Mouse (Mus musculus) kidney, adult 8-10 months (tissue): ENCODE measurements around the gene Traf7.
A peak's percentile ranks its signal among the peaks of the same experiment; 100 is the strongest.

Source experiments
- DNase-seq, 2 experiments: peaks; one replicate each; pipeline ENCODE4 v3.0.0; 2022

The Traf7 gene

GRCm38 (mm10) chr17:24527723-24528559 lies at the start of gene Traf7:
Gene Traf7, minus strand, starts transcription at chr17:24527938.
- DNase-seq = peak; percentile 94 to 100

GRCm38 (mm10) chr17:24573811-24574210 lies 46.1 kb upstream of the Traf7 start:
- no peak for DNase-seq

DNA sequence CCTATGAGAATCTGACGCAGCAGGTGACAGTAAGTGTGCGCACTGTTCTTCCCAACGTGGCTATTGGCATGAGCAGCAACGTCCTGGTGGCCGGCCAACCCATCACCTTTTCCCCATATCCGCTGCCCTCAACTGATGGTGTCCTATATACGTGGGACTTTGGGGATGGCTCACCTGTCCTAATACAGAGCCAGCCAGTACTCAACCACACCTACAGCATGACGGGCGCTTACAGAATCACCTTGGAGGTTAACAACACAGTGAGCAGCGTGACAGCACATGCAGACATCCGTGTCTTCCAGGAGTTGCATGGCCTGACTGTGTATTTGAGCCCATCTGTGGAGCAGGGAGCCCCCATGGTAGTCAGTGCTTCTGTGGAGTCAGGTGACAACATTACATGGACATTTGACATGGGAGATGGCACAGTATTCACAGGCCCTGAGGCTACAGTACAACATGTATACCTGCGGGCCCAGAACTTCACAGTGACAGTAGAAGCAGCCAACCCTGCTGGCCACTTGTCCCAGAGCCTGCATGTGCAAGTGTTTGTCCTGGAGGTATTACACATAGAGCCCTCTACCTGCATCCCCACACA lies 45.0 kb upstream of the Traf7 start:
- DNase-seq = no peak

DNA sequence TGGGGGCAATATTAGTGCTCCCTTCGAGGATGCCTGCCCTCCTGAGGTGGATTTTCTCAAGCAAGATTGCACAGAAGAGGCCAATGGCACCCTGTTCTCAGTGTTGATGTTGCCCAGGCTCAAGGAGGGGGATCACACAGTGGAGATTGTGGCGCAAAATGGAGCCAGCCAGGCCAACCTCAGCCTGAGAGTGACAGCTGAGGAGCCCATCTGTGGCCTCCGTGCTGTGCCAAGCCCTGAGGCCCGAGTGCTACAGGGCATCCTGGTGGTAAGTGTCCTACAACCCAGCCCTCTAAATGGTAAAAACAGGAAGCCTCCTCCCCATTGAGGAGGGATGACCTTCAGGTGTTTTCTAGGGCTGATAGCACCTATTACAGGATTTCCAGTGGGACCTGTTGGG lies 42.1 kb upstream of the Traf7 start:
- no peak for DNase-seq

DNA sequence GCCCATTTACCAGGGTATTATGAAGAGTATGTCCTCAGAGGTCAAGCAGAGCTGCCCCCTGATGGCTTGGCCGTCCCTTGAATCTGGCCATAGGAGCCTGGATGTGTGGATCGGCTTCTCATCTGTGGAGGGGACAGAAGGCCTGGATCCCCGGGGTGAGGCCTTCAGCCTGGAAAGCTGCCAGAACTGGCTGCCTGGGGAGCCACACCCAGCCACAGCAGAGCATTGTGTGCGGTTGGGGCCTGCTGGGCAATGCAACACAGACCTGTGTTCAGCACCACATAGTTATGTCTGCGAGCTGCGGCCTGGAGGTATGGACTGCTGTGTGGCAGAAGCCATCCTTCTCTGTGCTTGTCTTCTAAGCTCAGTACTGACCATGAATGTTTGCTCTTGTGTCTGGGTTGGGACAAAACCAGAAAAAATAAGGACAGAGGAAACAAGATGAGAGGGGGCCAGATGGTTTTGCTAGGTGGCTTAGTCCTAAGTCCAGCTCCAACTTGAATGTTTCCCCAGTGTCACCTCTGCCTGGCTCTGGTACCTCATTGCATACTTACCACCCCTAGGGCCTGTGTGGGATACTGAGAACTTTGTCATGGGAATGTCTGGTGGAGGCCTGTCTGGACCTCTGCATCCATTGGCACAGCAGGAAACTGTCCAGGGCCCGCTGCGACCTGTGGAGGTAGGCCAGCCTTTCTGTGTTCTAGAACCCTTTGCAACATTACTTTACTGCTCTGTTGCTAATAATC lies 39.5 kb upstream of the Traf7 start:
- peak in 1 of 2 experiments; percentile 10 for DNase-seq

DNA sequence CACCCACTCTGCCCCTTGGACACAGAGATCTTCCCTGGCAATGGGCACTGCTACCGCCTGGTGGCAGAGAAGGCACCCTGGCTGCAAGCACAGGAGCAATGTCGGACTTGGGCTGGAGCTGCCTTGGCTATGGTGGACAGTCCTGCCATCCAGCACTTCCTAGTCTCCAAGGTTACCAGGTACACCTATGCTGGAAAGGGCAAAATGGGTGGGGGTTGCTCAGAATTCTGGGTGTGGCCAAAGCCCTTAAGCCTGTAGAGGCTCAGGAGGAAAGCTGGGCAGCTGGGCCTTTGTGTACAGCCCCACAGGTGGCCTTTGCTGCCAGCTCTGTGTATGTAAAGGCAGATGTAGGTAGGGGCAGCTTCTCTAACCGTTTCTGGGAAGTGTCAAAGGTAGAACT lies 38.1 kb upstream of the Traf7 start:
- DNase-seq = no peak

GRCm38 (mm10) chr17:24565092-24565491 lies 37.4 kb upstream of the Traf7 start:
- DNase-seq = no peak

- no peak for DNase-seq
Observed at GRCm38 (mm10) chr17:24564422-24564821, 36.7 kb upstream of the Traf7 start.

DNA sequence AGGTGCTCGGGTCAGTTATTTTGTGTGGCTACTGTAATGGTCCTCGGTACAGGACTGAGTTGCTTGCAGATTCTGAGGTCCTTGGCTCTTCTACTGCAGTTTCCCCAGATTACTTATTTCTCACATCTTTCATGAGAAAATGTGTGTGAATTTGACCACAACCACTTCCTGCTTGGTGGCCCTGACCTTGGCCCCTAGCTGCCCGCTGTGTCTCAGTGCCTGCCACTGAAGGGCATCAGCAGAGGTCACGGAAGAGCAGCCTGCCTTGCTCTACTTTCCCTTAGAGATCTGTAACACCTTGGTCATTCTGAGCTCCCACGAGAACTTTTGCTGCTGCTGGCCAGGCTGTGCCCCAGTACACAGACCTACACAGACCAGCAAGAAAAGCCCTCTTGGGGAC lies 35.9 kb upstream of the Traf7 start:
- no peak for DNase-seq

DNA sequence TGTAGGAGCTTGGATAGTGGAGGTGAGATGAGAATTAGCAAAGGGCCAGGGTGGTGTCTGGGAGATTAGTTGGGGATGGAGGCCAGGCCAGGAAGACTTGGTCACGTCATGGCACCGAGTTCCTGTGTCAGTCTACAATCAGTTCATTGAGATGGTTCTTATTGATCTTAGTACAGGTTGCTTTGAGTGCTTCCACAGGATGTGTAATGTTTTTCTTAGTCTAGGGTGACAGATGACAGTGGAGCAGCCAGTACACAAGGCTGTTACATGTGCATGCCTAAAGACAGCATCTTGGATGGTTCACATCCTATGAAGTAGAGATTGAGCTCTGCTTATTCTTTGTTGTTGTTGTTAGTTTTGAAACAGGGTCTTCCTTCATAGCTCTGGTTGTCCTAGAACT lies 33.9 kb upstream of the Traf7 start:
- DNase-seq = no peak

GRCm38 (mm10) chr17:24560301-24561028 lies 32.7 kb upstream of the Traf7 start:
- no peak for DNase-seq

GRCm38 (mm10) chr17:24559146-24559545 lies 31.4 kb upstream of the Traf7 start:
- DNase-seq = no peak

- peak in 1 of 2 experiments; percentile 18 for DNase-seq
Observed at GRCm38 (mm10) chr17:24558600-24559099, 30.9 kb upstream of the Traf7 start.

- DNase-seq = no peak
Observed at GRCm38 (mm10) chr17:24557091-24557490, 29.4 kb upstream of the Traf7 start.

DNA sequence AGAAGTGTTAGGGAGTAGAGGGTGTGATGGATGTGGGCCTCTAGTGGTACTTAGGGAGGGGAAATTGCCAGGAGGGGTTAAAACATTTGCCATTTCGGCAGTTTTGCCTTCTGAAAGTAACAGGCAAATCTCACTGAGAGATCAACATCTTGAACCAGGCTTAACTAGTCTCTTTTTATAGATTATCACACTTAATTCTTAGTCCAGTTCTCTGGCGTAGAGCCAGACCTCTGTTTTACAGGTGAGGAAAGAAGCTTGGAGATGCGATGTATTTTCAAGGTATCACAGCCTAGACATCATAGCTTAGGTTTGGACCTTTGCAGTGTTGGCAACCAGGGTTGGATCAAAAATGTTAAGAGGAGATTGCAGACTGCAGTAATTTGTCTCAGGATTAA lies 23.3 kb upstream of the Traf7 start:
- DNase-seq = no peak

- DNase-seq = peak; percentile 67 to 70
Observed at GRCm38 (mm10) chr17:24550416-24551049, 22.8 kb upstream of the Traf7 start.

GRCm38 (mm10) chr17:24549618-24550415 lies 22.1 kb upstream of the Traf7 start, which contains the start of gene Pkd1:
Gene Pkd1, plus strand, starts transcription at chr17:24549834.
- DNase-seq = peak; percentile 99

GRCm38 (mm10) chr17:24548921-24549617 lies 21.3 kb upstream of the Traf7 start:
- DNase-seq = peak; percentile 77 to 79

DNA sequence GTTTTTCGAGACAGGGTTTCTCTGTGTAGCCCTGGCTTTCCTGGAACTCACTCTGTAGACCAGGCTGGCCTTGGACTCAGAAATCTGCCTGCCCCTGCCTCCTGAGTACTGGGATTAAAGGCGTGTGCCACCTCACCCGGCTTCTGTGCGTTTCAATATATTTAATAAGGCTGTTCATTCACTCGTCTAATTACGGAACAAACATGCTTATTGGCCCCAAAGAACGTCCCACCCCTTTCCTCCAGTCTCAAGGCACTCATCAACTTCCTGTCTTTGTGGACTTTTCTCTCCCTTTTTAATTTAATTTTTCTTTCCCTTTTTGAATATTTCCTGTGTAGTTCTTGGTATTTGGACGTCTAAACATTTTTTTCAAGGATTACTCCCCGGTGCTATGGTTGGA lies 20.7 kb upstream of the Traf7 start:
- peak in 1 of 2 experiments; percentile 53 for DNase-seq

- peak in 1 of 2 experiments; percentile 35 for DNase-seq
Observed at GRCm38 (mm10) chr17:24546234-24546633, 18.5 kb upstream of the Traf7 start.

GRCm38 (mm10) chr17:24545247-24545646 lies 17.5 kb upstream of the Traf7 start:
- DNase-seq = no peak
